Mouse (Mus musculus): ENCODE measurements around the gene Apoe. TPM values are rescaled to one million over a fixed set of nuclear protein-coding genes. Genes with fewer than 3 reads are reported as not detected.

Apoe gene
- total and polyA plus RNA-seq, 3 experiments: 33.3 to 61.4 TPM; not detected in 1

- H3K27ac ChIP-seq (ENCODE audit: control insufficient read depth, low read depth, low read length): peak overlapping the region; percentile 0; the same call in 1 of the 2 replicates
- DNase-seq (ENCODE audit: low read depth, low spot score): peak; percentile 48
- TF ChIP-seq POLR2AphosphoS2 (IDR thresholded peaks at IDR 0.05; ENCODE audit: low read length) (no peak), MAZ (IDR thresholded peaks at IDR 0.05; ENCODE audit: low read depth, low read length) (no peak), MYC (IDR thresholded peaks at IDR 0.05; ENCODE audit: low read depth, low read length) (no peak), POLR2A (IDR thresholded peaks at IDR 0.05; ENCODE audit: control insufficient read depth in 1 of 2, insufficient read depth in 1 of 2, low read depth in 1 of 2, low read length in 2 of 2, poor library complexity in 1 of 2) (no peak), GABPA (IDR thresholded peaks at IDR 0.05; ENCODE audit: low read depth, low read length) (no peak), SIN3A (IDR thresholded peaks at IDR 0.05; ENCODE audit: low read length) (no peak), ZMIZ1 (IDR thresholded peaks at IDR 0.05; ENCODE audit: low read depth, low read length) (no peak)
- no peaks in the 10 kb centered on the region for H3K9me3 ChIP-seq (replicated peaks; ENCODE audit: insufficient read depth, low read length)
- H3K79me2 ChIP-seq (ENCODE audit: control insufficient read depth, insufficient read depth, low read length, poor library complexity): peaks cover 23% of the 10 kb centered on the region
- H3K4me3 ChIP-seq (ENCODE audit: control insufficient read depth in 1 of 2, insufficient read depth in 1 of 2, low read depth in 2 of 2, low read length in 2 of 2): no peak overlapping the region
- peaks cover 0 to 11% of the 10 kb centered on the region in 2 experiments; a peak in 3 of 4 replicates for H3K36me3 ChIP-seq (ENCODE audit: control insufficient read depth in 1 of 2, insufficient read depth in 2 of 2, low read length in 2 of 2)
- no peak overlapping the region for H3K9ac ChIP-seq (ENCODE audit: control insufficient read depth, low read depth, low read length, poor library complexity, severe bottlenecking)
- H3K27me3 ChIP-seq (ENCODE audit: control insufficient read depth in 1 of 2, insufficient read depth in 2 of 2, low read length in 2 of 2): no peaks in the 10 kb centered on the region
- peaks cover 4 to 12% of the 10 kb centered on the region in 2 experiments; a peak in 3 of 4 replicates for H3K4me1 ChIP-seq (ENCODE audit: control insufficient read depth in 1 of 2, insufficient read depth in 2 of 2, low read length in 2 of 2)
These were observed 31.6 kb downstream of the Apoe start for GRCm38 (mm10) chr7:19667434-19667833.

- Histone ChIP-seq H3K9ac (ENCODE audit: control insufficient read depth, low read depth, low read length, poor library complexity, severe bottlenecking) (no peak overlapping the region), H3K4me3 (ENCODE audit: control insufficient read depth in 1 of 2, insufficient read depth in 1 of 2, low read depth in 2 of 2, low read length in 2 of 2) (no peak overlapping the region), H3K36me3 (ENCODE audit: control insufficient read depth in 1 of 2, insufficient read depth in 2 of 2, low read length in 2 of 2) (peaks cover 0 to 11% of the 10 kb centered on the region in 2 experiments; a peak in 3 of 4 replicates), H3K27ac (ENCODE audit: control insufficient read depth, low read depth, low read length) (no peak overlapping the region), H3K4me1 (ENCODE audit: control insufficient read depth in 1 of 2, insufficient read depth in 2 of 2, low read length in 2 of 2) (peaks cover 4 to 12% of the 10 kb centered on the region in 2 experiments; a peak in 3 of 4 replicates), H3K27me3 (ENCODE audit: control insufficient read depth in 1 of 2, insufficient read depth in 2 of 2, low read length in 2 of 2) (no peaks in the 10 kb centered on the region), H3K9me3 (replicated peaks; ENCODE audit: insufficient read depth, low read length) (no peaks in the 10 kb centered on the region), H3K79me2 (ENCODE audit: control insufficient read depth, insufficient read depth, low read length, poor library complexity) (peaks cover 29% of the 10 kb centered on the region)
- TF ChIP-seq RAD21 (IDR thresholded peaks at IDR 0.05; ENCODE audit: low read depth, low read length) (peak; percentile 41), TCF12 (IDR thresholded peaks at IDR 0.05; ENCODE audit: low read depth, low read length) (no peak), MAFK (IDR thresholded peaks at IDR 0.05; ENCODE audit: borderline replicate concordance, low read depth, low read length) (no peak), ZNF384 (IDR thresholded peaks at IDR 0.05; ENCODE audit: low read depth, low read length) (peak; percentile 82), CTCF (IDR thresholded peaks at IDR 0.05 in 2 of 3, conservative IDR thresholded peaks at IDR 0.05 in 1 of 3; ENCODE audit: control insufficient read depth in 1 of 3, insufficient read depth in 1 of 3, low read depth in 2 of 3, low read length in 3 of 3, poor library complexity in 1 of 3, severe bottlenecking in 1 of 3) (peak; percentile 39 to 61 (median 52)), SMC3 (IDR thresholded peaks at IDR 0.05; ENCODE audit: low read depth, low read length) (peak; percentile 29; the same call in 1 of the 2 replicates)
- DNase-seq (ENCODE audit: low read depth, low spot score): peak; percentile 73
These were observed 32.2 kb downstream of the Apoe start for GRCm38 (mm10) chr7:19666750-19667149.

Data from MEL (cell line).